Mouse (Mus musculus) ES-E14 (cell line): Measurements from ENCODE around the gene Hspa4. TPM values are rescaled to one million over a fixed set of nuclear protein-coding genes. Genes with fewer than 3 reads are reported as not detected.

Experiments
- DNase-seq: peaks from one replicate; pipeline ENCODE4 v3.0.0-alpha.2; 2013; ENCODE audit warnings: low read depth, low spot score
- H3K27ac ChIP-seq: 2 replicates; pipeline ENCODE4 v1.5.1; 2012; ENCODE audit warnings: low read depth, mild to moderate bottlenecking, low read length, moderate library complexity, mixed read lengths; ENCODE audit not compliant: poor library complexity, insufficient read depth, severe bottlenecking
- H3K36me3 ChIP-seq: 2 replicates; pipeline ENCODE4 v1.6.1; 2012; ENCODE audit warnings: mild to moderate bottlenecking, low read length, moderate library complexity, mixed read lengths; ENCODE audit not compliant: control insufficient read depth, poor library complexity, insufficient read depth, severe bottlenecking
- H3K4me1 ChIP-seq, 2 experiments: fragments of 150-350 bp in 1 of 2; sonication (generic) in 1 of 2; 2 replicates each; pipeline ENCODE4 v1.6.1; 2012; ENCODE audit warnings: low read length in 2 of 2, mild to moderate bottlenecking in 1 of 2, mixed read lengths in 1 of 2; ENCODE audit not compliant: control insufficient read depth in 2 of 2, insufficient read depth in 2 of 2, poor library complexity in 1 of 2
- H3K4me3 ChIP-seq, 2 experiments: fragments of 150-350 bp in 1 of 2; sonication (generic) in 1 of 2; 2 replicates each; pipeline ENCODE4 v1.5.1; 2012; ENCODE audit warnings: low read length in 2 of 2, low read depth in 1 of 2, mild to moderate bottlenecking in 1 of 2, mixed read lengths in 1 of 2; ENCODE audit not compliant: insufficient read depth in 1 of 2, poor library complexity in 1 of 2, severe bottlenecking in 1 of 2
- H3K9ac ChIP-seq: 2 replicates; pipeline ENCODE4 v1.6.1; 2012; ENCODE audit warnings: low read depth, mild to moderate bottlenecking, low read length, mixed read lengths; ENCODE audit not compliant: poor library complexity, insufficient read depth, severe bottlenecking
- H3K9me3 ChIP-seq: fragments of 150-350 bp; sonication (generic); 2 replicates; pipeline ENCODE4 v1.6.1; 2012; ENCODE audit warnings: low read depth, mild to moderate bottlenecking, low read length; ENCODE audit not compliant: control insufficient read depth, insufficient read depth
- CHD2 ChIP-seq: IDR thresholded peaks from 2 replicates; pipeline ENCODE4 v1.6.1; 2014; ENCODE audit warnings: mild to moderate bottlenecking, low read depth, low read length, inconsistent platforms
- HCFC1 ChIP-seq: IDR thresholded peaks from 2 replicates; pipeline ENCODE4 v1.6.1; 2012; ENCODE audit warnings: low read length, inconsistent platforms, borderline replicate concordance; ENCODE audit not compliant: insufficient read depth
- MAFK ChIP-seq: IDR thresholded peaks from 2 replicates; pipeline ENCODE4 v1.6.1; 2014; ENCODE audit warnings: mild to moderate bottlenecking, low read depth, low read length, inconsistent platforms; ENCODE audit not compliant: insufficient read depth
- ZC3H11A ChIP-seq: IDR thresholded peaks from 2 replicates; pipeline ENCODE4 v1.6.1; 2012; ENCODE audit warnings: low read depth, mild to moderate bottlenecking, inconsistent platforms, low read length, borderline replicate concordance
- ZNF384 ChIP-seq: IDR thresholded peaks from 2 replicates; pipeline ENCODE4 v1.6.1; 2012; ENCODE audit warnings: low read depth, low read length, inconsistent platforms
- in situ Hi-C, 2 experiments: fragments of 600-800 bp; cut with MboI; formaldehyde crosslinking; loops; one replicate each; pipeline ENCODE4 v1.15.1; 2025; ENCODE audit warnings: low sequenced_read_pairs in 2 of 2, inconsistent platforms in 1 of 2; ENCODE audit not compliant: unreplicated experiment in 2 of 2
- total RNA-seq: library from RNA; depleted of rRNA; stranded (reverse); fragments of 300-350 nt; gene quantifications from 2 replicates; pipeline ENCODE4 v1.2.3, GENCODE M21; 2012

The Hspa4 gene
- total RNA-seq, 1 experiment, result 280 TPM

DNA sequence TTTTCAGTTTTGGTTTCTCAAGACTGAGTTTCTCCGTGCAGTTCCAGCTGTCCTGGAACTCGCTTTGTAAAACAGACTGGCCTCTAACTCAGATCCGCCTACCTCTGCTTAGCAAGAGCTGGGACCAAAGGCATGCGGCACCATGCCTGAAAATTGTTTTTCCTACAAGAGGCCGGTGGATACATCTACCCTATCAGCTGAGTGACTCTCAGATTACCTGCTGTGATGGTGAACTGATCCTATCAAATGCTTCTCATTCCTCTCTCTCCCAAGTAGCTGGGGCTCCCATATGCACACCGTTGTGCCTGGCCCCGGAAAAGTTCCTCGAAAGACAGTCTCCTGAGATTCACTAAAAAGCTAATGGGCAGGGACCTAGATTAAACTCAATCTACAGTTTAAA is 37.4 kb upstream of the Hspa4 start:
- H3K4me1 ChIP-seq, result peaks cover 3 to 16% of the 10 kb centered on the region in 2 experiments; a peak in 3 of 4 replicates
- in situ Hi-C loops, result no loop called here
- H3K9me3 ChIP-seq, result no peaks in the 10 kb centered on the region
- H3K9ac ChIP-seq, result no peak overlapping the region
- H3K27ac ChIP-seq, result no peak overlapping the region
- no peak overlapping the region for H3K4me3 ChIP-seq
- no peak for DNase-seq
- TF ChIP-seq ZC3H11A (no peak), ZNF384 (no peak), CHD2 (no peak), MAFK (no peak), HCFC1 (no peak)
- peaks cover 5% of the 10 kb centered on the region for H3K36me3 ChIP-seq

DNA sequence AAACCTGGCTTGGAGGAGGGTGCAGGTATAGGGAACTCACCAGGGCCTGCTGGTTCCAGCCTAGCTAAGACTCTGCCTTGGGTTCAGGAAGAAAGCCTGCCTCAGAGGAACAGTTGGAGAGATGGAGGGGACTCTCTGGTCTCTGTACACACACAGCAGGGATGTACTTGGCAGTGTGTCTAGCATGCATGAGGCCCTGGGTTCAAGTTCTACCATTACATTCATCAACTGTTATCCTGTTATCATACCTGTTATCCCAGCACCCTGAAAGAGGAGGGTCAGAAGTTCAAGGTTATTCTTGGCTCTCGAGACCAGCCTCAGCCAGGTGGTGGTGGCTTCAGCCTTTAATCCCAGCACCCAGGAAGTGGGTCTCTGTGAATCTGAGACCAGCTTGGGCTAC is 36.7 kb upstream of the Hspa4 start:
- Histone ChIP-seq H3K4me1 (peaks cover 3 to 17% of the 10 kb centered on the region in 2 experiments), H3K36me3 (peaks cover 11% of the 10 kb centered on the region), H3K9me3 (no peaks in the 10 kb centered on the region), H3K9ac (no peak overlapping the region), H3K27ac (no peak overlapping the region; the same call in 1 of the 2 replicates), H3K4me3 (no peak overlapping the region)
- in situ Hi-C loops, result no loop called here
- TF ChIP-seq ZC3H11A (no peak), ZNF384 (no peak), HCFC1 (no peak), MAFK (no peak), CHD2 (no peak)
- DNase-seq, result no peak

DNA sequence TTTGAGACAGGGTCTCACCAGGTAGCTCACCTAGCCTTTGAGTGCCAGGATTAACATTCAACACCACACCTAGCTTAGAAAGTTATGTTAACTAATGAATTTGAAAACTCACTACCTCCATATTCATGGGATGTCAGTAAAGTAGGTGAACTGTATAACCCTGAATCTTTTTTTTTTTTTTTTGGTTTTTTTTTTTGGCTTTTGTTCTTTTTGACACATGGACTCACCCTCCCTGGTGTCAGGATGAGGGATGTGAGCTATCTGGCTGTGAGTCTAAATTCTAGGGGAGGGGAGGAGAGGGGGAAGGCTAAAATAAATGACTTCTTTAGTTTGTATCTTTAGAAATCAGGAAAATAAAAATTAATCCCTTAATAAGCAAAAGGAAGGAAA is 35.9 kb upstream of the Hspa4 start:
- Histone ChIP-seq H3K4me3 (no peak overlapping the region), H3K9me3 (no peaks in the 10 kb centered on the region), H3K9ac (no peak overlapping the region), H3K27ac (peak overlapping the region; percentile 88; the same call in 1 of the 2 replicates), H3K4me1 (peaks cover 3 to 22% of the 10 kb centered on the region in 2 experiments), H3K36me3 (peaks cover 18% of the 10 kb centered on the region)
- TF ChIP-seq ZNF384 (peak; percentile 64; the same call in 1 of the 2 replicates), MAFK (no peak)
- DNase-seq, result no peak
- in situ Hi-C loops, result no loop called here

DNA sequence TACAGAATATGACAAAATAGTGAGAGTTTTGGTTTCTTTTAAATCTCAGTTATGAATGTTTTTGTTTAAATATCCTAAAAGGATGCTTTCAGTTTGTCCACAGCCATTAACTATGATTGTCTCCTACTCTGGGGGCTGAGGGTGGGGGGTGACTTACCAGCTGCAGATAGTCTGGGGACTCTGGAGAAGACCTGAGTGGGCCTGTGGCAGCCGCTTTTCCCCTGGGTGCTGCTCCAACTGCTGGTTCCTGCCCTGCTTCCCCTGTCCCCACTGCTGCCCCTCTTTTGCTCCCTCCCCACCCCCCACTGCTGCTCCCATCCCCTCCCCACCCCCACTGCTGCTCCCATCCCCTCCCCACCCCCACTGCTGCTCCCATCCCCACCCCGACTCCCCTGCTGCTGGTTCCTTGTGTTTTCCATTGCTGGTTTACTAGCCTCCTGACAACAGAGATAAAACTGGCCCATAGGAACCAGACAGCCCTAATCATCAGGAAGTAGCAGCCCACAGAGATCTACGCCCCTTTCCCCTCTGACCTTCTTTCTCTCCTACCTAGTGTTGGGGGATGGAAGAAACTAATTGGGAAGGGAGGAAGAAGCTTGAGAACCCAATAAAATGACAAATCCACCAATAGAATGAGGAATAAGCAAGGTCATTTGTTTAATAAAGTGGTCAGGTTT is 35.4 kb upstream of the Hspa4 start:
- Histone ChIP-seq H3K36me3 (peaks cover 20% of the 10 kb centered on the region), H3K9ac (peak overlapping the region; percentile 71; the same call in 1 of the 2 replicates), H3K9me3 (no peaks in the 10 kb centered on the region), H3K27ac (peak overlapping the region; percentile 88; the same call in 1 of the 2 replicates), H3K4me3 (peak overlapping the region in 1 of 2 experiments; percentile 35; a peak in 1 of 4 replicates), H3K4me1 (peaks cover 3 to 23% of the 10 kb centered on the region in 2 experiments)
- DNase-seq, result peak; percentile 56
- TF ChIP-seq CHD2, result no peak; the same call in 1 of the 2 replicates
- TF ChIP-seq ZC3H11A, result no peak
- TF ChIP-seq HCFC1, result no peak
- TF ChIP-seq ZNF384, result no peak
- no peak for TF ChIP-seq MAFK
- in situ Hi-C loops, result no loop called here
